Mouse (Mus musculus): ENCODE measurements around the gene Usp4. TPM values are rescaled to one million over a fixed set of nuclear protein-coding genes. Genes with fewer than 3 reads are reported as not detected.
A peak's percentile ranks its signal among the peaks of the same experiment; 100 is the strongest.

The Usp4 gene
- polyA plus RNA-seq, 2 experiments, result 86.8 to 102 TPM

DNA sequence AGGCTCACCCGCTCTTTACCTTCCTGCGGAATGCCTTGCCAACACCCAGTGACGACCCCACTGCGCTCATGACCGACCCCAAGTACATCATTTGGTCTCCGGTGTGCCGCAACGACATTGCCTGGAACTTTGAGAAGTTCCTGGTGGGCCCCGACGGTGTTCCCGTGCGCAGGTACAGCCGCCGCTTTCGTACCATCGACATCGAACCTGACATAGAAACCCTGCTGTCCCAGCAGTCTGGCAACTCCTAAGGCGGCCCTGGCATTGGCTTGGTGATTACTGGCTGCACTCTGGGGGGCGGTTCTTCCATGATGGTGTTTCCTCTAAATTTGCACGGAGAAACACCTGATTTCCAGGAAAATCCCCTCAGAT lies 7.8 kb upstream of the Usp4 start:
- H3K27me3 ChIP-seq (ENCODE audit: control insufficient read depth, insufficient read depth, low read length), result no peaks in the 10 kb centered on the region
- no peak for DNase-seq (ENCODE audit: low spot score)
- TF ChIP-seq POLR2A (IDR thresholded peaks at IDR 0.05; ENCODE audit: borderline replicate concordance, extremely low read depth, insufficient read depth, insufficient read length), result no peak

DNA sequence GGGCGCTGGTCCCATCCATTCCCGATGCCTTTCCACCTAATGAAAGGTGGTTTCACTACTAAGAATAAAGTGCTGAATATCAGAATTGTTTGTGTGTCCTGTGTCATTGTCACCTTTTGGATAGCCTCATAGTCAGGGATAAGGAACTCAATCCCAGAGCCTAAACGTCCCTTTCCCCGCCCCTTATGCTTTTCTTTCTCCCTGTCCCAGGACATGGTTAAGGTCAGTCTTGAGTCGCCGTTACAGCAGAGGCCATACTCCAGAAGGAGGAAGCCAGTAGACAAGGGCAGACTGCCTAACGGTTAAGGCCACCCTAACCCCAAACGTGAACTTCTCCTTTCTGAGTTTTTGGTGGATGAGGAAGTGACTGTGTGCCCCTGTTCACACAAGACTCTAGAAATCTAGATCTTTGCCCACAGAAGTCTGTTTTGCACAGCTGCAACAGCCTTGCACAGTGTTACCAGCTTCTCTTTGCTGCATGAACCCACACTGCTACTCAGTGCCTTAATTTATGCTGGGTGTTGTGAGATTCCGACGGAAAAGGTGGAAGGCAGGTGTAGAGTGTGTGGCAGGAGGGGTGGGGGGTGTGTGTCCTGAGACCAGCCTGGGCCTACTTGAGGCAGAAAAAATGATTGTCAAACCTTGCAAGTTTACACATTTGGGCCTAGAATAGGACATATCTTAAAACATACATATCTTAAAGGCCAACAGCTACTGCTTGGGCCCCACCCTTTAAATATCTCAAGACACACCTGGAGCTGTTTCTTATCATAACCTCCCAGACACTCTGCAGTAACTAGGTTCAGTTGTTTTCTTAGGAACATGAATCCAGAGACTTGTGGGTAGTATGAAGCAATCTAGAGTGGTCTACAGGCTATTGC lies 7.2 kb upstream of the Usp4 start:
- Histone ChIP-seq H3K9me3 (ENCODE audit: control insufficient read depth, low read length) (no peaks in the 10 kb centered on the region), H3K27me3 (ENCODE audit: control insufficient read depth, insufficient read depth, low read length) (no peaks in the 10 kb centered on the region), H3K9ac (ENCODE audit: low read depth, low read length, severe bottlenecking) (peak overlapping the region; percentile 84), H3K36me3 (ENCODE audit: control insufficient read depth, insufficient read depth, low read length) (peaks cover 12% of the 10 kb centered on the region), H3K27ac (replicated peaks; ENCODE audit: low read depth, low read length) (peak overlapping the region; percentile 95), H3K4me2 (replicated peaks; ENCODE audit: low read depth, low read length, severe bottlenecking) (peak overlapping the region; percentile 82), H3K4me3 (replicated peaks; ENCODE audit: low read length) (peak overlapping the region; percentile 78), H3K4me1 (ENCODE audit: control insufficient read depth, insufficient read depth, low read length) (peaks cover 16% of the 10 kb centered on the region)
- no peak for ATAC-seq (ENCODE audit: low FRiP score, low read depth)
- 64% methylated on average over 10 of the region's 10 CpGs for WGBS
- no peak for TF ChIP-seq POLR2A (IDR thresholded peaks at IDR 0.05; ENCODE audit: borderline replicate concordance, extremely low read depth, insufficient read depth, insufficient read length)
- no peak for DNase-seq (ENCODE audit: low spot score)

More for the DNA sequence above, 7.8 kb upstream of the Usp4 start:
- Histone ChIP-seq H3K9ac (ENCODE audit: low read depth, low read length, severe bottlenecking) (peak overlapping the region; percentile 84), H3K4me3 (replicated peaks; ENCODE audit: low read length) (peak overlapping the region; percentile 78), H3K4me2 (replicated peaks; ENCODE audit: low read depth, low read length, severe bottlenecking) (peak overlapping the region; percentile 82), H3K27ac (replicated peaks; ENCODE audit: low read depth, low read length) (peak overlapping the region; percentile 95), H3K9me3 (ENCODE audit: control insufficient read depth, low read length) (no peaks in the 10 kb centered on the region), H3K4me1 (ENCODE audit: control insufficient read depth, insufficient read depth, low read length) (peaks cover 16% of the 10 kb centered on the region), H3K36me3 (ENCODE audit: control insufficient read depth, insufficient read depth, low read length) (peaks cover 18% of the 10 kb centered on the region)
- WGBS, result 8% methylated on average over 20 of the region's 20 CpGs
- no peak for ATAC-seq (ENCODE audit: low FRiP score, low read depth)

DNA sequence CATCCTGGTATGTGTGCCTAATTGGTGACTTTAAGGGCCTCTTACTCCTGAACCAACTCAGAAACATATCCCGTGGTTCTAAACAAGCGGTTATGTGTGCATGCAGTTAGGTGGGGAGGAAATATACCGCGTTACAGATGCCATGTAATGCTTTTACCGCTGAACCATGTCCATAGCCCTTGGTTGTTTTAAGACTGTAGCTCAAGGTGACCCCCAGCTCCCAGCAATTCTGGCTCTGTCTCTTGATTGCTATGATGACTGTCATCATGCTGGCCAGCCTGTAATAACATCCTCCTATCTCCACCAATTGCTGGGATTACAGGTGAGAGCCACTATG lies 6.5 kb upstream of the Usp4 start:
- H3K4me1 ChIP-seq (ENCODE audit: control insufficient read depth, insufficient read depth, low read length), result peaks cover 16% of the 10 kb centered on the region
- no peak overlapping the region for H3K4me2 ChIP-seq (replicated peaks; ENCODE audit: low read depth, low read length, severe bottlenecking)
- H3K9me3 ChIP-seq (ENCODE audit: control insufficient read depth, low read length), result no peaks in the 10 kb centered on the region
- H3K4me3 ChIP-seq (replicated peaks; ENCODE audit: low read length), result no peak overlapping the region
- no peak for TF ChIP-seq POLR2A (IDR thresholded peaks at IDR 0.05; ENCODE audit: borderline replicate concordance, extremely low read depth, insufficient read depth, insufficient read length)
- H3K27ac ChIP-seq (replicated peaks; ENCODE audit: low read depth, low read length), result no peak overlapping the region
- no peak overlapping the region for H3K9ac ChIP-seq (ENCODE audit: low read depth, low read length, severe bottlenecking)
- H3K27me3 ChIP-seq (ENCODE audit: control insufficient read depth, insufficient read depth, low read length), result no peaks in the 10 kb centered on the region
- 87% methylated on average over 5 of the region's 5 CpGs for WGBS
- peaks cover 10% of the 10 kb centered on the region for H3K36me3 ChIP-seq (ENCODE audit: control insufficient read depth, insufficient read depth, low read length)
- no peak for ATAC-seq (ENCODE audit: low FRiP score, low read depth)
- no peak for DNase-seq (ENCODE audit: low spot score)

DNA sequence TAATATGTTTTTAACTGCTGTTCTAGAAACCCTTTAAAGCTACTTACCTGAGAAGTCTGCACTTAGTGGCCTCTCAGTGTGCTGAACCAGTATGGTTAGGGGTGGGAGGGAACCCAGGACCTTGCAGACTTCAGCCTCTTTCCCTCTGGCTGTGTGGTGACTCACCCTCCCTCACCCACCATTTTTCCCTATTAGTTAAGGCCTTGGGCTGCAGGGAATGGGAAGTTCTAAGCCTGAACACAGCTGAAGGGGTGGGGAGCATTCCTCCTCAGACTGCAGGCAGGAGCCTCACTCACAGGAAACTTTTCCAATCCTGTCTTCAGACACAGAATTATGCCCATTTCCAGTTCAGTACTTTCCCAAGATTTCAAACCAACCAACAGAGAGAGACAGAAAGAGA lies 5.9 kb upstream of the Usp4 start:
- no peaks in the 10 kb centered on the region for H3K27me3 ChIP-seq (ENCODE audit: control insufficient read depth, insufficient read depth, low read length)
- no peaks in the 10 kb centered on the region for H3K9me3 ChIP-seq (ENCODE audit: control insufficient read depth, low read length)
- H3K36me3 ChIP-seq (ENCODE audit: control insufficient read depth, insufficient read depth, low read length), result peaks cover 7% of the 10 kb centered on the region
- DNase-seq (ENCODE audit: low spot score) (no peak), ATAC-seq (ENCODE audit: low FRiP score, low read depth) (no peak)
- TF ChIP-seq POLR2A (IDR thresholded peaks at IDR 0.05; ENCODE audit: borderline replicate concordance, extremely low read depth, insufficient read depth, insufficient read length), result no peak
- H3K4me1 ChIP-seq (ENCODE audit: control insufficient read depth, insufficient read depth, low read length), result peaks cover 16% of the 10 kb centered on the region
- H3K4me2 ChIP-seq (replicated peaks; ENCODE audit: low read depth, low read length, severe bottlenecking), result no peak overlapping the region
- H3K27ac ChIP-seq (replicated peaks; ENCODE audit: low read depth, low read length), result no peak overlapping the region
- no peak overlapping the region for H3K4me3 ChIP-seq (replicated peaks; ENCODE audit: low read length)
- H3K9ac ChIP-seq (ENCODE audit: low read depth, low read length, severe bottlenecking), result no peak overlapping the region

DNA sequence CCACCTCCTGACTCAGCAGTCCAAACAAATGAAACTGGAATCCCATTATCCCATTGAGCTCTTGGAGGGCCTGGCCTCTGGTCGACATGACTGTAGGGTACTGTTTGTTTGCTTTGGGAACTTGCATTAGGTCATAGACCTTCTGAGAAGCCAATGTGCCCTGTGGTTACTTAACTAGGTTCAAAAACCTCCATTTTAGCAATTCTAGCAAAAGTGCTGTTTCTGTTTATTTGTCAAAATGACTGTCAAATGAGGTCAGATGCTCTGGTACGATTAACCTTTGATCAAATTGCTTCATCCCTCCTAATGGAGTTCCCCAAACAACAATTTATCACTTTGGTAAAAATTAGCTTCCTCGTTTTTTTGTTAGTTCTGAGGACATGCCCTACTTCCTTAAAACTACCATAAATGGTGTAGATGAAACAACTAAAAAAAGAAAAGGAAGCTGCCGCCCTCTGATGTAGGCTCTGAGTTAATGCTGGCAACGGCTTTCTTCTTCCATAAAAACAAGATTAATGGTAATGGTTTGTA lies 5.3 kb upstream of the Usp4 start:
- H3K27ac ChIP-seq (replicated peaks; ENCODE audit: low read depth, low read length), result no peak overlapping the region
- no peak overlapping the region for H3K9ac ChIP-seq (ENCODE audit: low read depth, low read length, severe bottlenecking)
- H3K4me1 ChIP-seq (ENCODE audit: control insufficient read depth, insufficient read depth, low read length), result peaks cover 16% of the 10 kb centered on the region
- peaks cover 7% of the 10 kb centered on the region for H3K36me3 ChIP-seq (ENCODE audit: control insufficient read depth, insufficient read depth, low read length)
- DNase-seq (ENCODE audit: low spot score) (no peak), ATAC-seq (ENCODE audit: low FRiP score, low read depth) (no peak)
- 21% methylated on average over 5 of the region's 5 CpGs for WGBS
- H3K9me3 ChIP-seq (ENCODE audit: control insufficient read depth, low read length), result no peaks in the 10 kb centered on the region
- no peak for TF ChIP-seq POLR2A (IDR thresholded peaks at IDR 0.05; ENCODE audit: borderline replicate concordance, extremely low read depth, insufficient read depth, insufficient read length)
- H3K4me2 ChIP-seq (replicated peaks; ENCODE audit: low read depth, low read length, severe bottlenecking), result no peak overlapping the region
- no peaks in the 10 kb centered on the region for H3K27me3 ChIP-seq (ENCODE audit: control insufficient read depth, insufficient read depth, low read length)
- no peak overlapping the region for H3K4me3 ChIP-seq (replicated peaks; ENCODE audit: low read length)

Measured in limb, embryonic 14.5 days (tissue).